Mouse (Mus musculus) naive thymus-derived CD4-positive, alpha-beta T cell, adult 2 months (primary cell): ENCODE data around the gene Cdx2.
A peak's percentile ranks its signal among the peaks of the same experiment; 100 is the strongest.

Source experiments
- DNase-seq: peaks from one replicate; pipeline ENCODE4 v3.0.0-alpha.2; 2011; ENCODE audit warnings: low read depth

Cdx2 gene

GRCm38 (mm10) chr5:147317321-147317720 lies 10.3 kb upstream of the Cdx2 start:
- no peak for DNase-seq

- no peak for DNase-seq
These were observed 8.5 kb upstream of the Cdx2 start for GRCm38 (mm10) chr5:147315432-147316075.

GRCm38 (mm10) chr5:147314646-147315431 lies 7.8 kb upstream of the Cdx2 start:
- peak; percentile 40 for DNase-seq

GRCm38 (mm10) chr5:147312830-147313685 lies 6.0 kb upstream of the Cdx2 start:
- no peak for DNase-seq

- DNase-seq, result no peak
These were observed 2.7 kb upstream of the Cdx2 start for GRCm38 (mm10) chr5:147309786-147310185.

GRCm38 (mm10) chr5:147308451-147308850 lies 1.4 kb upstream of the Cdx2 start:
- DNase-seq, result no peak

- DNase-seq, result no peak
These were observed 322 bp upstream of the Cdx2 start for GRCm38 (mm10) chr5:147307398-147307785.

- DNase-seq, result no peak
These were observed 1.0 kb downstream of the Cdx2 start for GRCm38 (mm10) chr5:147305856-147306637.

- no peak for DNase-seq
These were observed 1.9 kb downstream of the Cdx2 start for GRCm38 (mm10) chr5:147305166-147305565.

GRCm38 (mm10) chr5:147304276-147305155 lies 2.6 kb downstream of the Cdx2 start:
- no peak for DNase-seq

GRCm38 (mm10) chr5:147302746-147303400 lies 4.2 kb downstream of the Cdx2 start:
- DNase-seq, result no peak

GRCm38 (mm10) chr5:147302141-147302540 lies 4.9 kb downstream of the Cdx2 start:
- no peak for DNase-seq

- DNase-seq, result no peak
These were observed 5.3 kb downstream of the Cdx2 start for GRCm38 (mm10) chr5:147301781-147302070.

GRCm38 (mm10) chr5:147300917-147301780 lies 5.9 kb downstream of the Cdx2 start:
- DNase-seq, result no peak

- no peak for DNase-seq
These were observed 7.1 kb downstream of the Cdx2 start for GRCm38 (mm10) chr5:147300001-147300363.

- peak; percentile 50 for DNase-seq
These were observed 7.6 kb downstream of the Cdx2 start for GRCm38 (mm10) chr5:147299255-147300000.

- no peak for DNase-seq
These were observed 9.8 kb downstream of the Cdx2 start for GRCm38 (mm10) chr5:147297249-147297648.

GRCm38 (mm10) chr5:147294121-147294520 lies 12.9 kb downstream of the Cdx2 start:
- peak; percentile 37 for DNase-seq
